Mouse (Mus musculus) c-Kit-negative CD71-positive TER-119-positive erythroid progenitor cells, embryonic 14.5 days (primary cell): Measurements from ENCODE around the gene Ccdc106.
"Not testable (repeated sequence)": the region's sequence is repeated elsewhere in the genome, so short reads cannot be mapped to it uniquely, and the experiment has no call there.

Experiments
- DNase-seq: peaks from one replicate; pipeline ENCODE4 v3.0.0-alpha.2; 2013; ENCODE audit warnings: low read depth, low spot score

Gene Ccdc106

DNA sequence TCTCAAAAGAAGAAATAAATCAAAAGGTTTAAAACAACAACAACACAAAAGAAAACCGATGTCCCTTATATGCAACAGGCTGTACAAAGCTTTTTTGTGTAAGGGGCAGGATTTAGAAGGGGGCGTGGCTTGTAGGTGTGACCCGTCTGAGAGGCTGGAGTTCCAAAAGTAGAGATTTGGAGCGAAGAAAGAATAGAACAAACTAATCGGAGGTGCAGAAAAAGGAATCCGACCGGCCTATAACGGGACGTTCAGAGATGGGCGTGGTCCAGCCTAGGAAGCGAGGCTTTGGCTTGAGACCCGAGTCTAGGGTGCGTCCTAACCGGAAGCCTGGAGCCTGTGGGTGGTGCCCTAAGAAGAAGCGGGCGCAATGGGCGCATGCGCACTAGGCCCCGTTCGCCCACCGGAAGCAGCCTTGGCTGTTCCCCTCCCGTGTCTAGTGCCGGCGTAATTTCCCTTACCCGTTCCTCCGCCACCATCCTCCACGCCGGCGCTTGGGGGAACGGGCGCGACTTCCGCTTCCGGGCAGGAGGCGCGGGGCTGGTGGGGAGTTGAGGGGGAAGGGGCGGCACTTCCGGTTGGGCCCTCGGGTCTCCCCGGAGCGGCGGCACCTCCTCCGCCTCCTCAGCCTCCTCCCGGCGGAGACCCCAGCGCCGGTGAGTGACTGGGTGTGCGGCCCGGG lies at the start of gene Ccdc106, which contains the start of gene Zfp865:
TSS of gene Ccdc106 (plus strand) at position 554 of the 682 bp plus-strand sequence.
TSS of gene Zfp865 (plus strand) at position 377 of the 682 bp plus-strand sequence.
- DNase-seq: peak; percentile 95

DNA sequence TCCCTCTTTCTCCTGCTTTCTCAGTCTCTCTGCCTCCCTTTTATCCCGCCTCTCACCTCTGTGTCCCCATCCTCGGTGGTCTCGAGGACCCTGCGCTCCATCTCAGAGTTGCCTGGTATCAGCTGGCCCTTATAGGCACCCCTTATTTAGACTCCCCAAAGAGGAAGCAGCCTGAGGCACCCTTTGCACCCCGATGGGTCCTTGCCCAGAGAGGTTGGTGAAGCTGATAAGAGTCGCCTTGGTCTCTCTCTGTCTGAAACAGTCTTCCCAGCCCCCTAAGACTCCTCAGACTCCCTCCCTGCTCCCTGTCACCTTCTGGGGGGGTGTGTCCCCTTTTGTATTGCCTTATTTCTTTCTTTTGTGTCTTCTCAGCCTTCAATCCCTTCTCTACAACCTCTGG lies 49.3 kb upstream of the Ccdc106 start, which contains the start of gene Sbk3:
TSS of gene Sbk3 (minus strand) at position 101 of the 400 bp plus-strand sequence.
- no peak for DNase-seq

DNA sequence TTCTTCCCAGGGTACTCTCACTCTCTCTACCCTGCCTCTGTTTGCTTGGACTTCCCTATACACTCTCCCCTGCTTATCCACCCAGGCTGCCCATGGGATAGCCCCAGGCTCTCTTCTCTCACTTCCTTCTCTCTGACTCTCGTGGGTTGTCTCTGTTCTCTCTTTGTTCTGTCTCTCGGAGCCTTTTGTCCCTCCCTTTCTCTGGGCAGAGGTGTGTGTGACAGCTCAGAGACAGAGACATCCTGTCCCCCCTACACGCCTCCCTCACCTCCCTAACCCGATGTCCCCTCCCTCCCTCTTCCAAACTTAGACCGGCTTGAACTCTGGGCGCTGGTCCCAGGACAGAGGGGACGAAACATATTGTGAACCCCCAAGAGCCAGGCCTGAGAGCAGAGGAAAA lies 48.6 kb upstream of the Ccdc106 start:
- DNase-seq: no peak

DNA sequence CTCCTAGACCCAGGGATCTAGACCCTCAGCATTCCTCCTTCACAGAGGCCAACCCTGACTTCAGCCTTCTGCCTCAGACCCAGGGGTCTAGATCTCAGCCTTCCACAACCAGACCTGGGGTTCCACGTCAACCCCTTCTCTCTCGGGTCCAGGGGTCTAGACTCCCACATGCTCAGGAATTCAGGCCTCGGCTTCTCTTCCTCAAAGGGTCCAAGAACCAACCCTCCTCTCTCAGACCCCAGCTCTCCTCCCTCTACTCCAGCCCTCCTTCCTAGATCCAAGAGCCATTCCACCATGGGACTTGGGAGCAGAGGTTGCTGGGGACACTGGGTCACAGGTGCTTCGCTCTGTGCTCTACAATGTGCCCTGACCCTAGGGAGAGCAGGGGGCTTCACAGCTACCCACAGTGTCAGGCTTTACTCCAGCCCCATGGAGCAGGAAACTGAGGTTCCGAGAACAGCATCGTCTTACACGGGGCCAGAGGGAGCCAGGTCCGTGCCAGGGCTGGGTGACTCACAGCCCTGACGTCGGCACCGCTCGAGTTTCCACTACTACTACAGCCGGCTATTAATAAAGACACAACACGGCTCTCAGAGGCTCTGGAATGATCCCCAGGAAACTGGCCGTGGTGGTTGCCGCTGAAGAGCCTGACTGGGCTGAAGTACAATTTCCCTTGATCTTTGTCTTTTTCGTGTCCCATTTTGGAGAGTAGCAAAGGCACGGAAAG lies 47.9 kb upstream of the Ccdc106 start:
- no peak for DNase-seq

DNA sequence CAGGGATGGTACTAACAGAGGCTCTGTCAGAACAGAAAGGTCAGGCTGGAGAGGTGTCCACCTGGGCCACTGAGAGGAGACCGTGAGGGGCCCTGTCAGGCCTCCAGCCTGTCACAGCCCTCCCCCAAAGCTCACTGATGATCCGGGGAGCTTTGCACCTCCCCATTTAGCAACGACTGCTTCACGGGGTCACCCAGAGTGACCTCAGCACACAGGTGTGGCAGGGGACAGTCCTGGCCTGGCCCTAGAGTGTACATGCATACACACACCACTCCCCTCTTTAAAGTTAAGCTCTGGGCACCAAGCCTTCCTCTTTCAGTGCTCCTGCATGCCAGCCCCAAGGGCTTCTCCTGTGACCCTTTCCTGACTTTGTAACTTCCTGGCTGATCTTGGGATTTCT lies 44.9 kb upstream of the Ccdc106 start:
- no peak for DNase-seq

DNA sequence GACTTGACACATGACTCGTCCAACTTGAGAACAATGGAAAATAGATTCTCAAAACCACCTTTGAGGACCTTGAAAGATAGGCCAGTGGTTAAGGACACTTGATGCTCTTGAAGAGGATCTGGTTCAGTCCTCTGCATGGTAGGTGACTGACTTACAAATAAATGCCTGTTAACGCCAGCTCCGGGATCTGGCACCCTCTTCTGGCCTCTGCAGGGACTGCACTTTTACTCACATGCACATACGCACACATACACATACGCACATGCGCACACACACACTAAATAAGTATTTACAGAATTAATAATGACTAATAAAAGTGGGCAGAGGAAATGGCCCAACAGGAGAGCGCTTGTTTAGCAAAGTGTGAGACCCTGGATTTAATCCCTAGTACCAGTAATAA lies 43.5 kb upstream of the Ccdc106 start:
- DNase-seq: no peak

DNA sequence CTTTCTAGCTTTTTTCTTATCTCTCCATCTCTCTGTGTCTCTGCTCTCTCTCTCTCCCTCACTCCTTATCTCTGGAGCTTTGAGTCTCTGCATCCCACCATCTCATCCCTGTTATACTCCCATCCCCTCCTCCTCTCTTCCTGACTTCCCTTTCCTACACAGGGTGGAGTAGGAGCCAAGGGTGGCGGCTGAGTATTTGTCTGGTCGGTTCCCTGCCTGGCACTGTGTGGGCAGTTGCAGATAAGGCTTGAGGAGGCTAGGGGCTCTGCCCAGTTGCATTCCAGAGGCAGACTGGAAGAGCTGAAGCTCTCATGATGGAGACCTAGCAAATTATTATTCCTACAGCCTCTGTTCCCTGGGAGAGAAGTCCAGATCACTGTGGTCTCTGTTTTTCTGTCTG lies 32.1 kb upstream of the Ccdc106 start:
- DNase-seq: no peak

DNA sequence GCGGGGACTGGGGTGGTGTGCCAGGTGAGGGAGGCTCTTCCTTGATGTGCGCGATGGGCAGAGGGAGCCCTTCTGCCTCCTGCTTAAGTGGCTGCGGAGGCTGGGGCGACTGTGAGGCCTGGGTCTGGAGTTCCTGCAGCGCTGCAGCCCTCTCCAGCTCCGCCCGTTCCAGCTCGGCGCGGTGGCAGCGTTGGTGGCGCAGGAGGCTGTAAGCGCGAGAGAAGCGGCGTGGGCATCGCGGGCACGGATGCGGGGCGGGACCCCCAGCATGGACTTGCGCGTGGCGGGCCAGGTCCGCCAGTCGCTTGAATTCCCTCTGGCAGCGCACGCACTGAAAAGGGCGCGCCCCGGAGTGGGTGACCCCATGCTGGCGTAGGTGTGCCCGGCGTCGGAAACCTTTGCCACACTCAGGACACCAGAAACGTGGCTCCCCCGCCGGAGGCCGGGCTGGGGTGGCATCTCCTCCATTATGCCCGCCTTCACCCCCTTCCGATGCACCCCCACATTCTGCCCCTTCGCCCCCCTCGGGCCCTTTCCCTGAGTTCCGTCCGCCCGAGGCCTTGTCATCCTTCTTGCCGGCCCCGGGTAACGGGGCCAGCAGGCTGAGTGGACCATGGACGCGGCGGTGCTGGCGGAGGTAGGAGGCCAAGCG lies 26.9 kb upstream of the Ccdc106 start:
- DNase-seq: no peak

DNA sequence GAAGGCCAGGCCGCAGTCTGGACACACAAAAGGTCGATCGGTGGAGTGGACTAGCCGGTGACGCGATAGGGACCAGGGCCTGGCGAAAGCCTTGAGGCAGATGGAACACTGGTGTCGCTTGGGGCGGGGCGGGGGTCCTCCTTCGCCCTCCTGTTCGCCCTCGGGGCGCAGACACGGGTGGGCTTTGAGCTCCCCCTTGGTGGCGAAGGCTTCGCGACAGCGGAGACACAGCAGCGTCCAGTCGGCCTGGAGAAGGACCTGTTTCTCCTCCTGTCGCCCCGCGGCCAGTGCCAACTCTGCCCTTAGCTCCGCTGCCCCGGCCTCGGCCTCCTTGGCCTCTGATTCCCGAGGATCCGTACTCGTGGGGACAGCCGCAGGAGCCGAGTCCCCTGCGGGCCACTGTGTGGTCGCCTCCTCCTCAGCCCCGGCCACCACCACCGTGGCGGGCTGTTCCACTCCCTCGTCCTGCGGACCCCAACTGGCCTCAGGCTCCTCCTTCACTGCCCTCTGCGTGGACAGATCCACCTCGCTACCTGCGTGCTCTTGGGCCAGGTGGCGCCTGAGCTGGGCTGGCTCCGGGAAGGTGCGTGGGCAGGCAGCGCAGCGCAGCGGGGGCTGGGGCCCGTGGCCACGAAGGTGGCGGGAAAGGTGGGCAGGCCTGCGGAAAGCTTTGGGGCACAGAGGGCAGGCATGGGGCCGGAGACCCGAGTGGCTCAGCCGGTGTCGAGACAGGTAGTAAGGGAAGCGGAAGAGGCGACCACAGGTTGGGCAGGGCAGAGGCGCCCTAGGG lies 26.2 kb upstream of the Ccdc106 start:
- DNase-seq: no peak

DNA sequence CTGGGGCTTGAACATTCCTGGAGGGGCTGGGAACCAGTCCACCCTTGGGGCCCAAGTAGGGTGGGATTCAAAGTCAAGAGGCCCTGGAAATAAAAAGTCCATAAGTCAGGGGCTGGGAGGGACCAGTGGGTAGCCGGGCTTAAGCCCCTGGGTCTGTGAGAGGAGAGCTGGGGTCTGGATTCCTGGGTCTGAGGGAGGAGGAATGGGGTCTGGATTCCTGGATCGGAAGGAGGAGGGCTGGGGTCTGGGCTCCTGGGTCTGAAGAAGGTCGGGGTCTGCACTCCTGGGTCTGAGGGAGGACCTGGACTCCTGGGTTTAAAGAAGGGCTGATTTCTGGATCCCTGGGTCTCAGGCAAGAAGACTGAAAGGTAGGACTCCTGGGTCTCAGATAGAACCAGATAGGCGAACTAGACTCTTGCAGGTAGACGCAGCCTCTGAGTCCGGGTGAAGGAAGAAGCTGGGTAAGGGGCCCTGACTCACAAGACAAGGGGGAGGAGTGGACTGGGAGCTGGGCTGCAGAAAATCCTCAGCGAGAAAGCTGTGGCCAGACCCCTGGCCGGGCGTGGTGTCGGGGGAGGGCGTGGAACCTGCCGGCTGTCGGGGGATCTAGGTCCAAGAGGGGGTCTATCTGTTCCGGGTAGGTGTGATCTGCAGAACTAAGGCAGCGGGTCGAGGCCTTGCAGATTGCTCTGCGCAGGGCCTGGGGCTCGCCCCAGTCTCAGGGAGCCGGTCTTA lies 24.9 kb upstream of the Ccdc106 start:
- DNase-seq: no peak

DNA sequence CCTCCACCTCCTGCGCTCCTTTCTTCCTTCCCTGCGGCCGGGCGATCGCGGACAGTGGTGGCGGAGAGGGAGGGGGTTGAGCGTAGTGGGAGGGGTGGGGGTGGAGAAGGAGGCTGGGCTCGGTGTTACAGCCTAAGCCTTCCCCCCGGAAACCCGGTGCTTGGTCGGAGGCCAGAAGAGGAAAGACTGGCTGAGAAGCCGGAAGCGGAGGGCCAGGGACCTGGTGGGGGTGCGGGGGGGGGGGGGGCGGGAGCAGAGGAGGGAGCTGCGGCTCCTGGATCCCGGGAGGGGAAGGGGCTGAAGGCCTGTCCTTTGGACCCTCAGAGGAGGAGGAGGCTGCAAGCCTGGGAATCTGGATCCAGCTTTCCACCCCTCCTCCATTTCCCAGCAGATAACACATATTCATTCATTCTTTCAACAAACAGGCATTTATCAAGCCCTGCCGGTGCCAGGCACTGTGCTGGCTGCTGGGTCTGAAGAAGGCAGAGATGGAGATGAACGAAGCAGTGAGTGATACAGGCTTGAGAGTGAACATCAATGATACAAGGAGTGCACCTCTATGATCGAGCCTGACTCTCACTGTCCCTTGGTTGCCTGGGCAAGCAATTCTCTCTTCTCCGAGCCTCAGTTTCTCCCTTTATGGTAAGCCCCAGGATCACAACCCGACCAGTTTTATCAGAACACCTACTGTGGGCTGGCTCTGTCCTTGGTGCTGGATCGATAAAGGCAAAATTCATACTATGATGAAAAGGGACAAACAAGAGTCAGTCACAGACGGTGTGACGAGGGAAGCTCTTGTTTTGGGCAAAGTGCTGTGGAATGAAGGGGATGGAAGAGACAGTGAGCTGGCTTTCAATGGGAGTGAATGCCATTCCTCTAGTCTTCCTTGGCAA lies 24.1 kb upstream of the Ccdc106 start, which contains the start of gene Zfp579:
TSS of gene Zfp579 (minus strand) at position 156 of the 893 bp plus-strand sequence.
- no peak for DNase-seq

DNA sequence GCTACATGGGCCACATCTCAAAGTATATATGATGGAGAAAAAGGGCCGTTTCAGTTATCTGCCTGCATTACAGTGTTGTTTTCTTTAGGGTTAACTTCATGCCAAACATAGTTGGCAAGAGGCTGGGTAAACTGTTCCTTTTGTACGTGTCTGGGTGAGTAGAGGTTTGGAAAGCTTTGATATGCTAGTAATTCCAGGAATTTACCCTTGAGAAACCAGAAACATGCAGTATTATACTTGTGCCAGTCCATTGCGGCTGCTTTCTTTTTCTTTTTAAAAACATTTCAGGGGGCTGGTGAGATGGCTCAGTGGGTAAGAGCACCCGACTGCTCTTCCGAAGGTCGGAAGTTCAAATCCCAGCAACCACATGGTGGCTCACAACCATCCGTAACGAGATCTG lies 23.4 kb upstream of the Ccdc106 start:
- no peak for DNase-seq

DNA sequence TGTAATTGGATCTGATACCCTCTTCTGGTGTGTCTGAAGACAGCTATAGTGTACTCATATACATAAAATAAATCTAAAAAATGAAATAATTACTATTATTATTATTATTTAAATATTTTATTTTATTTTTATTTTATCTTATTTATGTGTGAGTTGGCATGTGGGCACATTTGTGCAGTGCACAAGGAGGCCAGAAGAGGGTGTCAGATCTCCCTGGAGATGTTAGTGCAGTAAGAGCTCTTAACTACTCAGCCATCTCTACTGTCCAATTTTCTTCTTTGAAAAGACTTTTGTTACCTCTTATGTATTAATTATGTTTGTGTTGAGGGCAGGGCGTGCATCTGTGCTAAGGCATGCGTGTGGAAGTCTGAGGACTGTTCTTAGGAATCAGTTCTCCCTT lies 20.5 kb upstream of the Ccdc106 start:
- no peak for DNase-seq

DNA sequence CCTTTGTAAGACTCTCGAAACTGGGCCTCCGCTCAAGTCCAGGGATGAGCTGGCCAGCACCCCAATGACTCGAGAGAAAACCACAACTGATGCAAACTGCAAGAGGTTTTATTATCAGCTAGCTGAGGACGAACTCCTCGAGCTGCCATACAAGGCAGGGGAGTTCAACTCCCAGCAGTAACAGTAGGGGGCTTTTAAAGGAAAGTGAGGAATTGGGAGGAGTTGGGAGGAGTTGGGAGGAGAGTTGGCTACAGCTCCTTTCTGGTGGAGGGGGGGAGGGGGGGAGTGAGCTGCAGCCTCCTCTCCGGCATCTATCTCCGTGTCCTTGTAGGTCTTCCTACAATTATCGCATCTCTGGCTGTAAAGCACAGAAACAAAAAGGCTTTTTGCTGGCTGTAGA lies 17.5 kb upstream of the Ccdc106 start:
- not testable (repeated sequence) for DNase-seq

DNA sequence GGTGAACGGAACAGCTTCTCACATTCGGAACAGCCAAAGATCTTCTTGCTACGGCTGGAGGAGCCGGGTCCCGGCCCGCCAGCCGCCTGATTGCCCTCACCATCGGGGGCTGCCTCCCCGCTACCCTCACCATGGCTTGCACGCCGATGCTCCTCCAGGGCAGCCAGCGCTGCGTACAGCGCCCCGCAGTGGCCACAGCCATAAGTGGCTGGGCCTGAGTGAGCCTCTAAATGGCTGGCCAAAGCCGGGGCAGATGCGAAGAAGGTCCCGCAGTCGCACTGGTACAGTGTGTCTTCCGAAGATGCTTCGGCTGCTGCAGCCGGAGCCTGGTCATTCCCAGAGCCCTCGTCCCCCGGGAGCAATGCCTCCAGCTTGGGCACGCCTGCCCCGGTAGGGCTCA lies 12.1 kb upstream of the Ccdc106 start:
- no peak for DNase-seq

DNA sequence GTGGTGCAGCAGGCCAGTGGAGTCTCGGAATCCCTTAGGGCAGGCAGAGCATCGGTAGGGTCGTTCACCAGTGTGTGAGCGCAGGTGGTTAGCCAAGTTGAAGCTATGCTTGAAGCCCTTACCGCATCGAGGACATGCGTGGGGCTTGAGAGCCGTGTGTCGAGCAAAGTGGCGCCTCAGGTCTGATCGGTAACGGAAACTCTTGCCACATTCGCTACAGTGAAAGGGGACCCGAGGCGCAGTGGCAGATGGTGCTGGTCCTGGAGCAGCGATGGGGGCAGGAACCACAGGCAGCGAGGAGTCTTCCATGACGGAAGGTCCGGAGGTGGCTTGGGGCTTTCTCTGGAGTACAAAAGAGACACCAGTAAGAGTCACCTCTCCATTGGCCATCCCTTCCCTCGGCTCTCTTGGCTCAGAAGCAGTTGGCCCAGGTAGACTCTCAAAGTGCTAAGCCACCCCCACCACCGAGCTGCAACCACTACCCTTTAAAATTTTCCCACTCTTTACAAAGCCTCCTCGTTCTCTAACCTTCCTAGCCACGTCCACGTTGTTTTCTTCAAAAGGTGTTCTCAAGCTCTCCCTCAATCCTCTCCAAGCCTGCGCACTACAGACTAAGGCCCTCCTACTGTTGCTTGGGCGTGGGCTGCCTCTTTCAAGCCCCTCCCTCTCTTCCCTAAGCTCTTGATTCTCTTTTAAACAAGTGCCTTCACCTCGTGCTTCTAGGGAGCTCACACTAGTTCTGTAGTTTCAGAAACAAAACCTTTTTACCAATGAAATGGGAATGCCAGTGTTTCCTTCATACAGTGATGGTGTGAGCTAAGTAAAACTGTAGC lies 7.5 kb upstream of the Ccdc106 start:
- DNase-seq: no peak

DNA sequence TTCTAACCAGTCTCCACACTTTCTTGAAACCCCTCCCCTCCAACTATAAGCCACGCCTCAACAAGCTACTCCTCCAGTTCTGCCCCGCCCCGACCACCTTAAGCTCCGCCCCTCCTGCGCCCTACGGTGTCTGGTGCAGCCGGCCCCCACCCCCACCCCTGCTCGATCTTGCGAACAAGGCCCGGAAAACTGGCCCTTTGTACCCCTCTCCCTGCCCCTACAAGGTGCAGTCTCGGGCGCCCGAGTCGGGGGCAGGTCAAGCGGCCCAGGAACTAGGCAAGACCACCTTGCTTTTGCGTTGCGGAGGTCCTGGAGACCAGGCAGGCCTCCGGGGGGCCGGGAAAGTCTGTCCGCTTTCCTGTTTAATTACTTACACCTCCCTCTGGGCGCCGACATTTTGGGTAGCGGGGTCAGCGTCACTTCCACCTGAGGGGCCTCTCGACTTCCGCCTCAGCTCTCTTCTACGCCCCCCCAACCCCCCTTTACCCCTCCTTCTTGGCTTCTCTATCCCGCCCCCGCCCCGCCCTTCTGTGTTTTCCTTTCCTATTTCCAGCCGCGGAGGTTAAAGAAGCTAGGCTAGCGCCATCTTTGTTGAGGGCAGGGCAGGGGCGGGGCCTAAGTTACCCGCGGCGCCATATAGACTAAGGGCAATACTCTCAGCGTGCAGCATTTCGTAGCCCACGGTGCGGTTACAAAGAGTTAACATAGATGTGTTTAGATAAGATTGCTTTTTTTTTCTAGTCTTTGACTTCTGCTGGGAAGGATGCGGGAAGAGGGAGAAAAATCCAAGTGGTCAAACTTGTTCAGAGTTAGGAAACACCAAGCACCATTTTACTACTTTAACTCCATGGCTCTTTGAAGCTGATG lies 5.9 kb upstream of the Ccdc106 start, which contains the start of the genes Zfp524 and Fiz1:
TSS of gene Zfp524 (plus strand) at position 165 of the 867 bp plus-strand sequence.
TSS of gene Fiz1 (minus strand) at position 447 of the 867 bp plus-strand sequence.
- peak; percentile 96 for DNase-seq
